Mouse (Mus musculus) kidney, embryonic 15.5 days (tissue): Measurements from ENCODE around the gene Mob1a. TPM values are rescaled to one million over a fixed set of nuclear protein-coding genes. Genes with fewer than 3 reads are reported as not detected.

ENCODE experiments used
- ATAC-seq: fragments of 200-750 bp; cut with Nextera tagmentation; replicated peaks from 2 replicates; pipeline ENCODE4 v1.8.0; 2017; ENCODE audit warnings: moderate TSS enrichment; ENCODE audit not compliant: low FRiP score
- H3K27ac ChIP-seq: fragments of 300-500 bp; sonication (generic); 2 replicates; pipeline ENCODE4 v1.5.1; 2015; ENCODE audit warnings: mild to moderate bottlenecking, inconsistent platforms
- H3K27me3 ChIP-seq: fragments of 300-500 bp; sonication (generic); 2 replicates; pipeline ENCODE4 v1.6.1; 2015; ENCODE audit warnings: inconsistent platforms
- H3K36me3 ChIP-seq: fragments of 300-500 bp; sonication (generic); 2 replicates; pipeline ENCODE4 v1.6.1; 2015; ENCODE audit warnings: inconsistent platforms
- H3K4me1 ChIP-seq: fragments of 300-500 bp; sonication (generic); 2 replicates; pipeline ENCODE4 v1.6.1; 2015; ENCODE audit warnings: inconsistent platforms
- H3K4me2 ChIP-seq: fragments of 300-500 bp; sonication (generic); 2 replicates; pipeline ENCODE4 v1.6.1; 2015; ENCODE audit warnings: moderate library complexity, mild to moderate bottlenecking, inconsistent platforms
- H3K4me3 ChIP-seq: fragments of 300-500 bp; sonication (generic); replicated peaks from 2 replicates; pipeline ENCODE4 v1.5.1; 2015; ENCODE audit warnings: mild to moderate bottlenecking, inconsistent platforms
- H3K9ac ChIP-seq: fragments of 300-500 bp; sonication (generic); 2 replicates; pipeline ENCODE4 v1.6.1; 2015; ENCODE audit warnings: mild to moderate bottlenecking, inconsistent platforms
- H3K9me3 ChIP-seq: fragments of 300-500 bp; sonication (generic); replicated peaks from 2 replicates; pipeline ENCODE4 v1.6.1; 2016; ENCODE audit warnings: inconsistent platforms
- WGBS: fragments of 180-500 bp; shearing (Covaris S2); methylation state at CpG from one replicate; pipeline ENCODE4 v1.1.7; 2015; ENCODE audit warnings: mixed read lengths; 5-methylcytosine and 5-hydroxymethylcytosine counted together
- polyA plus RNA-seq: library from polyadenylated mRNA; unstranded; fragments of >200 nt; fragmentation: Nextera tagmentation; extraction: Ambion mirVana; gene quantifications from 2 replicates; pipeline ENCODE4 v1.2.1, GENCODE M21; 2015

Mob1a gene
- polyA plus RNA-seq, 1 experiment from 2014 or later: 69.6 TPM

DNA sequence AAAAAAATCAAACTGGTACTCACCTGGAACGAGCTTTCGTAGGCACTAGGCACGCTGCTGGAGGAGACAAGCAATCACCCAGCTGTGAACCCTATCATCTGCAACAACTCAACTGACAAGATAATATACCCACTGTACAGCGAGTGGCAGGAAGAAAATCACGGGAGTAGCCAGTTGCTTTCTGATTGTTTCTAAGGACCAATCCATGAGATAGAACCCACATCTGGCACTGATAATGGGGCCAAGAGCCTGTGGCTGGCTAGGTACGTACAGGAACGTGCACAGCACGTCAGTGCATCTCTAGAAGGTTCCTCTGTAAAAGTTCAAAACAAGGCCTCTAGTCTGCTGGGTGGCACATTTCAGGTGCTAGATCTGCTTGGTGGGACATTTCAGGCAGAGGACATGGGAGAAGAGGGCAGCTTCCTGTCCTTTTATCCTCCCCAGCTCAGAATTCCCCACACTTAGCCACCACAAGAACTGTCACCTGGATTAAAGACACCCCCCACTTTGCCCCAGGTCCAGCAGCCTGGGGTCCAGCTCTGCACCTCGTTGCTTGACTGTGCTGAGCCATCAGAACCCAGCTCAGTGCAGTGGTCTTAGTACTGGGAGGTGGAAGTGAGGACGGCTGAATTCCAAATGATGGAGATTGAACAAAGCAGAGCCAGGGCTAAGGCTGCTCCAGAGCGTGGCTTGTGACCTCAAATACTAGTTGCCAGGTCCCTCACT is 35.9 kb downstream of the Mob1a start:
- H3K9ac ChIP-seq: no peak overlapping the region
- no peak overlapping the region for H3K4me2 ChIP-seq
- WGBS: 87% methylated on average over 11 of the region's 11 CpGs
- ATAC-seq: no peak
- H3K27me3 ChIP-seq: no peaks in the 10 kb centered on the region
- no peaks in the 10 kb centered on the region for H3K9me3 ChIP-seq
- no peaks in the 10 kb centered on the region for H3K4me1 ChIP-seq
- H3K4me3 ChIP-seq: no peak overlapping the region
- H3K36me3 ChIP-seq: peaks cover 85% of the 10 kb centered on the region
- no peak overlapping the region for H3K27ac ChIP-seq

DNA sequence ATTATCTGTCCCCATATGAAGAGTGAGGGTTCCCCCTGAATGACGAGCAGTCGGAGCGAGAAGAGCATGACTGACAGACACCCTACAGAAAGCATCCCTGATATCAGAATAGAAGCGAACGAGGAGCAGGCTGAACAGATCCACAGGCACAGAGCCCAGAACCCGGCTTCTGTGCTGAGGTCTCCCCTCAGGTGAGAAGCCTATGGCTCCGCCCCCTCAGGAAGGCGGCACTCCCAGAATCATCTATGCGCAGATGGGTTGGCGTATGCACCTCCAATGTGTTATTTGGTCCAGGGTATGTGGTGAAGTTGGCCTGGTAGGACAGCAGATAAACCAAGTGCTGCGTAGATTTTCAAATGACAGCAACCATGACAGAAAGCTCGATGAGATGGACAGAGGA is 37.3 kb downstream of the Mob1a start:
- WGBS: 90% methylated on average over 12 of the region's 12 CpGs
- Histone ChIP-seq H3K36me3 (peaks cover 88% of the 10 kb centered on the region), H3K4me1 (no peaks in the 10 kb centered on the region), H3K9me3 (no peaks in the 10 kb centered on the region), H3K27ac (no peak overlapping the region), H3K9ac (no peak overlapping the region), H3K4me2 (no peak overlapping the region), H3K27me3 (no peaks in the 10 kb centered on the region), H3K4me3 (no peak overlapping the region)
- ATAC-seq: no peak

DNA sequence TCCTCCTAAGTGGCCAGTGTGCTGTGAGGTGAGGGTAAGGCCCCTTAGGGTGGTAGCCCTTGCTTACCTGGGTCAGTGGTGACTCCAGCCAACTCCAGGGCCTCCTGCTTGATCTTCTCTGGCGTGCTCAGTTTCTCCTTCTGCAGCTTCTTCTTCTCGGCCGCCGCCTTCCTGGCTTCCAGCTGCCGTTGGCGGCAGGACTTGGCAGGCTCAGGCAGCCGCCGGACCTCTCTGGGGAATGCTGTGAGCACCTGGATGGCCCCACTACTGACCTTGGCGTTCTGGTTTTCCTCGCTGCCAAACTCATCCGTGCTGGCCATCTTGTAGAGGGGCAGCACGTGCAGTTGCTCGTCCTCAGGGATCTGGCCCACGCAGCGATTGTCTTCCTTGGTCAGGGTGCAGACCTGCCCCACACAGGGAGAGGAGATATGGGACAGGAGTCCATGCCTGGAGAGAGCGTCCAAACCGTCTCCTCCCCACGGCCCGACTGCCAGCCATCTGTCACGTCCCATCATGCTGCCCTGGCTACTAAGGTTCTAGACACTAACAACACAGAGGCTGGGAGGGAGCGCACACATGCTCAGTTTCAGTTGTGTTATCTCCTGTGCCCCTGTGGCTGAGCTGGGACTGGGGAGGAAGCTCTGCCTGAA is 44.6 kb downstream of the Mob1a start:
- Histone ChIP-seq H3K4me3 (no peak overlapping the region), H3K9me3 (no peaks in the 10 kb centered on the region), H3K4me1 (no peaks in the 10 kb centered on the region), H3K27ac (no peak overlapping the region), H3K4me2 (no peak overlapping the region), H3K27me3 (no peaks in the 10 kb centered on the region), H3K9ac (no peak overlapping the region), H3K36me3 (peaks cover 97% of the 10 kb centered on the region)
- WGBS: 88% methylated on average over 21 of the region's 21 CpGs
- no peak for ATAC-seq

DNA sequence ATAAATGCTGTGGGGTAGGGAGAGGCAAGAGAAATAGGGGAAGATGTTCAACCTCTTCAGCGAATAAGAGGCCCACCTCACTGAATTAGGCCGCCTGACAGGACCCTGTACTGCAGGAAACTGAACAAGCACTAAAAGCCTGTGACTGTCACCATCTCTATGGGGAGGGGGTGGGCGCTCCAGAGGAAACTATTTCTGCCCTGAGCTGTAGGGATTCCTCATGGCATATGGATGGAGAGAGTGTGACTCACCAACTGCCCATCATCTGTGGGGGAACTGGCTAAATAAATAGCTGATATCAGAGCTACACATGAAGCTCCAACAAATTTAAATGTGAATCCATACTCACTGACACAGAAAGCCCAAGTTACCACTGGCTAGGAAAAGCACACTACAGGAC is 45.5 kb downstream of the Mob1a start:
- peaks cover 99% of the 10 kb centered on the region for H3K36me3 ChIP-seq
- H3K4me1 ChIP-seq: no peaks in the 10 kb centered on the region
- H3K4me2 ChIP-seq: no peak overlapping the region
- no peak overlapping the region for H3K4me3 ChIP-seq
- no peak overlapping the region for H3K9ac ChIP-seq
- ATAC-seq: no peak
- H3K27me3 ChIP-seq: no peaks in the 10 kb centered on the region
- no peak overlapping the region for H3K27ac ChIP-seq
- 77% methylated on average over 3 of the region's 3 CpGs for WGBS
- no peaks in the 10 kb centered on the region for H3K9me3 ChIP-seq

DNA sequence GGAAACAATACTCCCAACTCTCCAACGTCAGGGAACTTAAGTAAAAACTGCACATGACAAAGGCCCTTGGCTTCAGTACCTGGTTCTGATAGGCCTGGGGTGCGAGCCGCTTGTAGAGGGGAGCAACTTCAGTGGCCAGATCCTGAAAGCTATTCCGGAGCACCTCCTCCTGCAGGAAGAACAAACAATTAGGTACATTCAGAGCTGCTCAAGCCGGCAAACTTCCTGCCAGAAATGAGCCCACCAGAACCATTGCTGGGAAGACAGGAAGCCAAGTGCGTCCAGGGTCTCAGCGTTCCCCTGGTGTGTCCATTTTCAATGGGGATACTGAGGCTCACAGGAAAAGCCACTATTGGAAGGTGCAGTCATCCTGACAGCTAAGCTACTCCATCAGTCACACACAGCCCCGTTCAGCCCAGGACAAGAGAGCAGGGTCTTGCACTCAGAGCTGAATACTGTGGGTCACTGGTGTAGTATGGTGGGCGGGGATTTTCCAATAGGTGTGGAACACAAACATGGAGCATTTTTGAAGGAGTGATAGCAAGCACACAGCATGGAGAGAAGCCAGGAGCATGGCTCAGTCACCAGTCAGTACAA is 48.0 kb downstream of the Mob1a start:
- Histone ChIP-seq H3K4me3 (no peak overlapping the region), H3K27me3 (no peaks in the 10 kb centered on the region), H3K9ac (no peak overlapping the region), H3K36me3 (peaks cover 100% of the 10 kb centered on the region), H3K4me1 (no peaks in the 10 kb centered on the region), H3K4me2 (no peak overlapping the region), H3K27ac (no peak overlapping the region), H3K9me3 (no peaks in the 10 kb centered on the region)
- 86% methylated on average over 9 of the region's 9 CpGs for WGBS
- ATAC-seq: no peak

DNA sequence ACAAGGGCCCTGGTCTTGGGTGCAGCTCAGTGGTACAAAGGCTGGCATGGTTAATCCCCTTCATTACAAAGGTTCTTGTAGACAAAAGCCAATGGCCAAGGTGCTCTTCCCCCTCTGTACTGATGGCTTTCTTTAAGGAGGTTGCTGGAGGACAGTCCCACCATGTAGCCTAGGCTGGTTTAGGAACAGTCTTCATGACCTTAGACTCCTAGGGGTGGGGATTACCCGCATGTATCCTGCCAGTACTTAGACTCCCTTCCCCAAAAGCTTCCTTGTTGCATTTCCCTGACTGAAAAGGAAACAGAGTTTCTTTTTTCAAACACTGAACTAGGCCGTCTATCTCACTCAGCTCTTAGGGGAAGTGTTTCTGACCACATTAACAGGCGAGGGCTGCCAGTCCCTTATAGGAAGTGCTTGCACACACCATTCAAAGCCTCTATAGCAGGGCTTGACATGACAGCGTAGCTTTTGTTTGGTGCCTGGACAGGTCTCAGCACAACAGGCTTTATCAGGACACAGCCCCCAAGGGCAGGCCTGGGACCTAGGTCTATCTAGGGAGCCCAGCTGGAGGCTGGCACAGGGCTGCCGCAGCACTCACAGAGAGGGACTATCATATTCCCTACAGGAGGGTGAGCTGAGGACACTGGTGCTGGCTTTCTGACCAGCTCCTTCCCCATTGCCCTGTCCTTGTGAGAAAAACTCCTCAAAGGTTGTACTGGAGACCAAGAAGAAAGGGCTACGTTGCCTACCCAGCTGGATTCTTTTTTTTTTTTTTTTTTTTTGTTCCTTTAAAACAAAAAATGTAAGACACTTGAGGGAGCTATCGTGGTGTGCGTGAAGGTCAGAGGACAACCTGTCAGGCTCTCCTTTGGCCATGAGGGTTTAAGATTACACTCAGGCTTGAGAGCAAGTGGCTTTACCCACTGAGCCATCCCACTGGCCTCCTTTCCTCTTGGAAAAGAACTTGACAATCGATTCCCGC is 56.0 kb downstream of the Mob1a start:
- H3K9ac ChIP-seq: no peak overlapping the region
- peaks cover 94% of the 10 kb centered on the region for H3K36me3 ChIP-seq
- no peak for ATAC-seq
- WGBS: 83% methylated on average over 10 of the region's 10 CpGs
- no peak overlapping the region for H3K4me3 ChIP-seq
- no peak overlapping the region for H3K4me2 ChIP-seq
- no peaks in the 10 kb centered on the region for H3K4me1 ChIP-seq
- no peaks in the 10 kb centered on the region for H3K27me3 ChIP-seq
- no peak overlapping the region for H3K27ac ChIP-seq
- H3K9me3 ChIP-seq: no peaks in the 10 kb centered on the region

DNA sequence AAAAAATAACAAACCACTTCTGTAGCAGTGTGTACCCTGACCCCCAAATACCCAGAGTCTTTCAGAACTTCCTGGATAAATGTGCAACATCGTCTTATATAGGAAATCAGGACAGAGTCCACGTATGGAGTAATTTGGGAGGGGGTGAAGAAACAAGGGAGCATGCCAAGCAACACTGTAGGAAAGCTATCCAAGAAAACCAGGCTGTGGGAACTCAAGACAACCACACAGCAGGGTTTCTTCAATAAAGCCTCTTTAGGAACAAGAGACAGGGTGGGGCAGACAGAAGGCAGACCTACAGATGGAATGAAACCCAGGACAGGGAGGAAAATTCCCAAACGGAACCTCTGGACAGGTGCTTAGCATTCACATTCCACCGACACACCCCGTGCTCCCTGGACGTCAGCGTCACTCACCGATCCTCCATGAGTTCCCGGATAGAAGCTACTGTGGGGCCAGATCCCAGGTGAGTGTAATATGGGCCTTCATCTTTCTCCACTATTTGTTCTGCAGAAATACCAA is 59.8 kb downstream of the Mob1a start:
- no peak overlapping the region for H3K4me3 ChIP-seq

DNA sequence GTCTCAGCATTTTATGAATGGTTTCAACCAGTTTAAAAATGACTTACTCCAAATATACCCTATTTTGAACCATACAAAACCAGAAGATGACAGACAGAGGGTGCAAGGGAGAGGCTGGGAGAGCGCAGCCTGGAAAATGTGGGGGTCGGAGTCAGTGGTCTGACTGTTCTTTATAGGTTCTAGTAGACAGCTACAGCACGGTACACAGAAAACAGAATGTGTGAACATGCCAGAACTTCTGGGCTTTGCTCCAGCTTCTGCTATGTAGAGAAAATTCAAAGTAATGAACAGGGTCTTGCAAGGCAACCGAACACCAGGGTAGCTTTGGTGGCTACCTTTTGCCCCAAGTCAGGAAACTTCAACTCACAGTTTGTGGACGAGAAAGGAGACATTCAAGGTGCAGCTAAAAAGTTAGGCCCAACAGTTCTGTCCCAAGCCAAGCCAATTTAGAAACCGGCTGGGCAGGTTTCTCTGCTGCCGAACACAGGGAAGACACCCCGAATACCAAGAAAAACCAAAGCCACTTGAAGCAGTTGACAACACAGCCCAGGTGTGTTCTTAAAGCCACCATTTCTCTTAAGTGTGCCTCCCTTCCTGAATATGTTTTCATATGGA is 66.5 kb downstream of the Mob1a start:
- 81% methylated on average over 8 of the region's 8 CpGs for WGBS
- H3K27me3 ChIP-seq: no peaks in the 10 kb centered on the region
- peaks cover 76% of the 10 kb centered on the region for H3K36me3 ChIP-seq
- no peaks in the 10 kb centered on the region for H3K4me1 ChIP-seq
- H3K27ac ChIP-seq: no peak overlapping the region
- H3K4me3 ChIP-seq: no peak overlapping the region
- no peaks in the 10 kb centered on the region for H3K9me3 ChIP-seq
- no peak for ATAC-seq
- no peak overlapping the region for H3K4me2 ChIP-seq
- no peak overlapping the region for H3K9ac ChIP-seq

More for the DNA sequence above, 59.8 kb downstream of the Mob1a start:
- 90% methylated on average over 9 of the region's 9 CpGs for WGBS
- no peaks in the 10 kb centered on the region for H3K27me3 ChIP-seq
- no peak overlapping the region for H3K4me2 ChIP-seq
- no peaks in the 10 kb centered on the region for H3K4me1 ChIP-seq
- H3K9ac ChIP-seq: no peak overlapping the region
- no peak for ATAC-seq
- H3K9me3 ChIP-seq: no peaks in the 10 kb centered on the region
- H3K27ac ChIP-seq: no peak overlapping the region
- H3K36me3 ChIP-seq: peaks cover 71% of the 10 kb centered on the region

Other genes with a start within 250 kb of the Mob1a start
- gene Pcgf1, start 248.1 kb upstream of the Mob1a start, polyA plus RNA-seq: 36.5 and 37.8 TPM in 2 replicates
- gene Lbx2, start 239.6 kb upstream of the Mob1a start, polyA plus RNA-seq: 7.5 and 9.6 TPM in 2 replicates
- 2.7 and 3.3 TPM in 2 replicates for gene Ccdc142, start 224.4 kb upstream of the Mob1a start, polyA plus RNA-seq
- gene Gm42688, start 224.4 kb upstream of the Mob1a start, polyA plus RNA-seq: 2.9 and 3.0 TPM in 2 replicates
- 134 and 147 TPM in 2 replicates for gene Mrpl53, start 217.0 kb upstream of the Mob1a start, polyA plus RNA-seq
- 56.3 and 58.9 TPM in 2 replicates for gene Mogs, start 210.5 kb upstream of the Mob1a start, polyA plus RNA-seq
- 132 and 144 TPM in 2 replicates for gene Wbp1, start 204.5 kb upstream of the Mob1a start, polyA plus RNA-seq
- gene Ino80b, start 200.6 kb upstream of the Mob1a start, polyA plus RNA-seq: 15.9 and 17.1 TPM in 2 replicates
- 31.5 and 33.7 TPM in 2 replicates for gene Rtkn, start 190.6 kb upstream of the Mob1a start, polyA plus RNA-seq
- gene Wdr54, start 169.6 kb upstream of the Mob1a start, polyA plus RNA-seq: 6.6 and 8.3 TPM in 2 replicates
- gene 1700003E16Rik, start 169.6 kb upstream of the Mob1a start, polyA plus RNA-seq: 1.6 and 2.4 TPM in 2 replicates
- gene Dctn1, start 160.1 kb upstream of the Mob1a start, polyA plus RNA-seq: 89.2 and 93.9 TPM in 2 replicates
- gene Slc4a5, start 106.2 kb upstream of the Mob1a start, polyA plus RNA-seq: 0.44 and 0.59 TPM in 2 replicates
- gene Mthfd2, start 108 bp upstream of the Mob1a start, polyA plus RNA-seq: 39.7 and 44.9 TPM in 2 replicates
- 145 and 149 TPM in 2 replicates for gene Bola3, start 23.1 kb downstream of the Mob1a start, polyA plus RNA-seq
- 51.0 and 51.4 TPM in 2 replicates for gene Tet3, start 133.1 kb downstream of the Mob1a start, polyA plus RNA-seq
- gene Dguok, start 181.0 kb downstream of the Mob1a start, polyA plus RNA-seq: 75.6 and 83.8 TPM in 2 replicates
- gene Actg2, start 210.2 kb downstream of the Mob1a start, polyA plus RNA-seq: 25.1 and 130 TPM in 2 replicates
- 22.0 and 25.1 TPM in 2 replicates for gene Stambp, start 246.7 kb downstream of the Mob1a start, polyA plus RNA-seq